Mouse (Mus musculus): Measurements from ENCODE around the gene Pip5k1c. TPM values are rescaled to one million over a fixed set of nuclear protein-coding genes. Genes with fewer than 3 reads are reported as not detected.

Pip5k1c gene
- total RNA-seq (2014; fragmentation: Nextera tagmentation) (40.4 and 51.0 TPM in 2 replicates), total RNA-seq (2017) (17.3 and 26.2 TPM in 2 replicates)

DNA sequence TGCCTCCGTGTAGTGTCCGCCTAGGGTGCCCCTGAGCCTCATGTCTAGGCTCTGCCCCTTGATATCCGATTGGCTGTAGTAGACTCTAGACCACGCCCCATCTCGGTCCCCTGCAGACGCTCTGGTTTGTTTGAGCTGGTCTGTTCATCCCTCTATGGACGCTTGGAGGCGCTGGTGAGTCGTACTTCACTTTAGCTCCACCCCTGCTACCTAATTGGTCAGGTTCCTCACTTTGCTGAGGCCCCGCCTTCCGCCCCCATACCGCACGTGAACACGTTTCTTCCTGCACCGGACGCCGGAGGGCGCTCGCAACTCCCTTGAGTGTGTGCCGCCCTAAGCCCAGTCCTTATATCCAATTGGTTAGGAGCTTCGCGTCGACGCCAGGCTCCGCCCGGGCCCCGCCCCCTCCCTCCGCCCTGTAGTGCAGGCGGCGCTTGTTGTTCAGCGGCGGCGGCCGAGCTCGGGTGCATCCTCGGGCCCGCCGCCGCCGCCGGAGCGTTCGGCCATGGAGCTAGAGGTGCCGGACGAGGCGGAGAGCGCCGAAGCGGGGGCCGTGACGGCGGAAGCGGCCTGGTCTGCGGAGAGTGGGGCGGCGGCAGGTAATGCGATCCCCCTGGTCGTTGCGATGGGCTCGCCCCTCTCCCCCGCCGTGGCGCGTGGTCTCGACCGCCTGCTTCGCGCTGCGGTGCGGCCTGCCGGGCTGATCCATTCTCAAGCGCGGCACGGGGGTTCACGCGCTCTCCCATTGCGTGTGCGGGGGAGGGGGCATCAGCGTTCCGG, at the start of gene Pip5k1c:
Pip5k1c (plus strand) TSS at position 410 of the 780 bp plus-strand sequence.
- ATAC-seq (replicated peaks; ENCODE audit: low FRiP score, low TSS enrichment, poor library complexity, severe bottlenecking) = peak; percentile 83

GRCm38 (mm10) chr10:81244146-81244545, 48.6 kb upstream of the Pip5k1c start:
- no peak for ATAC-seq (replicated peaks; ENCODE audit: low FRiP score, low TSS enrichment, poor library complexity, severe bottlenecking)

DNA sequence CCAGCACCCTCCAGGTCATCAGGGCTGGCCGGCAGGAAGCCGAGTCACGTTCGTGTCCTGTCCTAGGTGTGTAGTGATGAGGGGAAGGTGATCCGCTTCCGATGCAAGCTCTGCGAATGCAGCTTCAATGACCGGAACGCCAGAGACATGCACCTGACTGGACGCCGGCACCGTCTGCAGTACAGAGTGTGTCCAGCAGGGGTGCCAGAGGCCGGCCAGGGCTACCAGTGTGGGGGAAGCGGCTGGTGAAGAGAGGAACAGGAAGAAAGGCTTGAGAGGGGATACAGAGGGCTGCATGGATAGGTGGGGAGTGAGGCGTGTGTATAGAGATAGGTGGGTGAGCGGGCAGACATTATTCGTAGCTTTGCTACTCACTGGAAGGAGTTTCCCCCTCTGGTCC, 48.2 kb upstream of the Pip5k1c start:
- ATAC-seq (replicated peaks; ENCODE audit: low FRiP score, low TSS enrichment, poor library complexity, severe bottlenecking) = peak; percentile 78

GRCm38 (mm10) chr10:81245166-81245565, 47.6 kb upstream of the Pip5k1c start:
- no peak for ATAC-seq (replicated peaks; ENCODE audit: low FRiP score, low TSS enrichment, poor library complexity, severe bottlenecking)

- ATAC-seq (replicated peaks; ENCODE audit: low FRiP score, low TSS enrichment, poor library complexity, severe bottlenecking) = no peak
These were observed 45.0 kb upstream of the Pip5k1c start for GRCm38 (mm10) chr10:81247804-81248203.

DNA sequence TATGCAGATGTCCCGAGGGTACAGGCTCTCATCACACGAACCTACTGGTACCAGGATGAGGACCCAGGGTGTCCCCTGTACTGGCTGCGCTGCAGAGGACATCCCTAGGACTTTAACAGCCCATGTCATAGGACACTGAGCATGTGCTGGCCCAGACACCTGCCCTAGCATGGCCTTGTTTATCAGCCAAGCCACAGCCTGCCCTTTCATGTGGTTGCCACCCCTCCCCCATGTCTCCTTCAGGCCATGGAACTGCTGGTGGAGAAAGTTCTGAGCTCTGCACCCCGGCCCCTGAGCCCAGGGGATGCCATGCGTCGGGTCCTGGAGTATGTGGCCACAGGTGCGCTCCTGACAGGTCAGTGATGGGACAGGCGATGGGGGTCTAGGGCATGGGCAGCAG, 43.3 kb upstream of the Pip5k1c start:
- no peak for ATAC-seq (replicated peaks; ENCODE audit: low FRiP score, low TSS enrichment, poor library complexity, severe bottlenecking)

- ATAC-seq (replicated peaks; ENCODE audit: low FRiP score, low TSS enrichment, poor library complexity, severe bottlenecking) = no peak
These were observed 40.0 kb upstream of the Pip5k1c start, which contains the start of gene Matk for GRCm38 (mm10) chr10:81252424-81253419. Gene Matk (plus strand): TSS chr10:81252935.

GRCm38 (mm10) chr10:81254886-81255285, 37.9 kb upstream of the Pip5k1c start:
- no peak for ATAC-seq (replicated peaks; ENCODE audit: low FRiP score, low TSS enrichment, poor library complexity, severe bottlenecking)

DNA sequence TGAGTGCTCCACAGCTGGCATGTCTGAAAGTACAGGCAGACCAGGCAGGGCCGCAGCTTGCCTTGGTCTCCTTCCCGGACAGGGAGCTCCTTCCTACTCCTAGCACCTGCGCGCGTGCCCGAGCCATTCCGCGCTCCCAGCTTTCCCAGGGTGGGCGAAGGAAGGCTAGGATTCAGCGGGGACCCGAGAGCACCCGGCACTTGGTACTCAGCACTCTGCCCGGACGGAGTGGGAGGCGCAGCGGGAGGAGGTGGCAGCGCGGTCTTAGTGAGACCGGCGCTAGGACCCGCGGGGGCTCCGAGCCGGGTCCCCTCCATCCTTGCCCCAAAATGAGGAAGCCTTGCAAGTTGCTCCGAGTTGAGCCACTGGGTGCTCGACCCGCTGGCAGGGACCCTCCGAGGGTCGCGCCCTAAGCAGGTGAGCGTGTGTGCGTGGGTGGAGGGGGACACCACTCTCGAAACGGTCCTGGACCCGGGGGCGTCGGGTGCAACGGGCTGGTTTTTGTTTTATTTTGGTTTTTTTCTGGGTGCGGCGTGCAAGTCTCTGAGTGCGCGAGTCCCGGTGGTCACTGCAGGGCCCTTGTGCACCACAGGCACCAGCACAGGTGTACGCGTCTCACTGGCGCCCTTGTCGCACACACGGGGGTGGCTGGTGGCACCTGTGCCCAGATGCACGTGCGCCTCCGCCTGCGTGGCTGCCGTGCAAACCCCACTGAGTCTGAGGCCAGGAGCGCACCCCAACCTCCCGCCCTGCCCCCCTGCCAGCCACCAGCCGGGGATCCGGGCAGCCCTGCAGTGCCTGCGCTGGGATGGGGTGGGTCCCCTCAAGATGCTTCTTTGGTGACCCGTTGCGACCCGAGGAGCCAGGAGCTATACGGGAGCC, 35.4 kb upstream of the Pip5k1c start:
- no peak for ATAC-seq (replicated peaks; ENCODE audit: low FRiP score, low TSS enrichment, poor library complexity, severe bottlenecking)

GRCm38 (mm10) chr10:81259225-81259884, 33.4 kb upstream of the Pip5k1c start:
- no peak for ATAC-seq (replicated peaks; ENCODE audit: low FRiP score, low TSS enrichment, poor library complexity, severe bottlenecking)

GRCm38 (mm10) chr10:81261025-81261424, 31.7 kb upstream of the Pip5k1c start:
- no peak for ATAC-seq (replicated peaks; ENCODE audit: low FRiP score, low TSS enrichment, poor library complexity, severe bottlenecking)

GRCm38 (mm10) chr10:81265540-81265939, 27.2 kb upstream of the Pip5k1c start:
- no peak for ATAC-seq (replicated peaks; ENCODE audit: low FRiP score, low TSS enrichment, poor library complexity, severe bottlenecking)

- ATAC-seq (replicated peaks; ENCODE audit: low FRiP score, low TSS enrichment, poor library complexity, severe bottlenecking) = peak; percentile 76
These were observed 26.3 kb upstream of the Pip5k1c start, which contains the start of the genes Mrpl54 and Apba3 for GRCm38 (mm10) chr10:81266211-81267105. Gene Mrpl54 (minus strand): TSS chr10:81266934. Gene Apba3 (plus strand): TSS chr10:81266960.

- peak; percentile 51; the same call in 1 of the 2 replicates for ATAC-seq (replicated peaks; ENCODE audit: low FRiP score, low TSS enrichment, poor library complexity, severe bottlenecking)
These were observed 24.7 kb upstream of the Pip5k1c start for GRCm38 (mm10) chr10:81268056-81268455.

GRCm38 (mm10) chr10:81268643-81269412, 23.9 kb upstream of the Pip5k1c start:
- no peak for ATAC-seq (replicated peaks; ENCODE audit: low FRiP score, low TSS enrichment, poor library complexity, severe bottlenecking)

DNA sequence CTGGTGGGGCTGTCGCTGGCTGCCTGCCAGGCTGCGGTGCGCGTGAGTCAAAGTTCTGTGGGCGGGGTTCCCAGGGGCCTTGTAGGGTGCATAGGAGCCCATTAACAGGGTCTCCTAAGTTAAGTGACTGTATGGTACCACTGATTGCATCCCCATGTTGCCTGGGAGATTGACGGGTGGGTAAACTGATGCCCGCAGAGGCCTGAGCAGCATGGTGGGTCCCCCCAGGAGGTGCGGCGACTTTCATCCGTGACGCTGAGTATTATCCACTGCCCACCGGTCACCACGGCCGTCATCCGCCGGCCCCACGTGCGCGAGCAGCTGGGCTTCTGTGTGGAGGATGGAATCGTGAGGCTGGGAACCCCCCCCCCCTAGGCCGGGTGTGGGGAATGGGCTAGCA, 20.4 kb upstream of the Pip5k1c start:
- no peak for ATAC-seq (replicated peaks; ENCODE audit: low FRiP score, low TSS enrichment, poor library complexity, severe bottlenecking)

- ATAC-seq (replicated peaks; ENCODE audit: low FRiP score, low TSS enrichment, poor library complexity, severe bottlenecking) = no peak
These were observed 18.9 kb upstream of the Pip5k1c start for GRCm38 (mm10) chr10:81273842-81274241.

Data from megakaryocyte-erythroid progenitor cell, adult 5-6 weeks (primary cell).